Mouse (Mus musculus): ENCODE data around the gene Wdr19.
A peak's percentile ranks its signal among the peaks of the same experiment; 100 is the strongest.

DNA sequence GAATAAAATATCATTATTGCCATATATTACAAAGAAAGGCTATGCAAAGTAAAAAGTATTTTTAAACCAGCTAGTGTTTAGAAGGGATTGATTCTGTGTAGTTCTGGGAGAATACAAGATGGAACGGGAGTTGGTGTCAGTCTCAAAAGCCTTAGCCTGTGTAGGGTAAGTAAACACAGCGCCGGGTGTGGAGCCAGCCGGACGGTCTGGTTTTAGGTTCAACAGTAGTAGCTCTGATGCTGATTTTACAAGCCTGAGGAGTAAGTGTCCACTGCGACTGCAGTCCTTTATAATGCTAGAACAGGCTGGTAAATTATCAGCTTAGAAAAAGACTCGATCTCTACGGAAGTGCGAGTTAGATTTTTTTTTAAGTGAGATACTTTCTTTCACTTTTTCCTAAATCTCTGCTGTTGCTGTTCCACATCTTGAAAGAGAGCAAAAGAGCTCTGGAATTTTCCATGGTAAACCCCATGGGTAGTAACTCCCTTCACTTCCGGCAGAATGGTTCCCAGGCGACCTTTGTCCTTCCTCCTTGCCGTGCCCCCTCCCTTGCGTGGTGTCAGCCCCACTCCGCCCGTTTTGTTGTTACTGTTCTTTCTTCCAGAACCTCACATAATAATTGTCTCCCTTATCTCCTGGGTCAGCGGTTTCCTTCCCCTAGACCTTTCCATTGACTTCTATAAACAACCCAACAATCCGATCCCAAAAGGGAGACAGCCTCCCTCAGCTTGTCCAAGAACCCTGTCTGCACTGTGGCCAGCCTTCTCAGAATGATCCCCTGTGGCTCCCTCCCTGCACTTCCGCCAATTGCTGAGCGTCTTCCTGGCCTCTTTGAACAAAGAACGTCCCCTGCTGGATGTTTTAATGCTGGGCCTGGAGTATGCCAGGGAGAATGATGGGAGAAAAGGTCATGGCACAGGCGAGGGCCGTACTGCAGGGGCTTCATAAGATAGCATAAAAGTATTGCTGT is 41.8 kb upstream of the Wdr19 start:
- peak; percentile 4 for TF ChIP-seq CTCF (IDR thresholded peaks at IDR 0.05; ENCODE audit: low read depth, low read length)
- no peak for TF ChIP-seq POLR2A (IDR thresholded peaks at IDR 0.05; ENCODE audit: insufficient read depth, low read length)

All from ES-Bruce4 (cell line).